Mouse (Mus musculus) lung, postnatal 0 days (tissue): ENCODE results near the gene Dock10. TPM values are rescaled to one million over a fixed set of nuclear protein-coding genes. Genes with fewer than 3 reads are reported as not detected.
A peak's percentile ranks its signal among the peaks of the same experiment; 100 is the strongest.

Experiments
- ATAC-seq: fragments of 200-750 bp; cut with Nextera tagmentation; 2 replicates; pipeline ENCODE4 v1.8.0; 2017; ENCODE audit warnings: moderate library complexity
- DNase-seq: peaks from one replicate; pipeline ENCODE4 v3.0.0-alpha.2; 2016; ENCODE audit warnings: low spot score
- H3K27ac ChIP-seq: fragments of 300-500 bp; sonication (generic); 2 replicates; pipeline ENCODE4 v1.5.1; 2014; ENCODE audit warnings: antibody characterized with exemption, mild to moderate bottlenecking, low read length, mixed read lengths
- H3K27me3 ChIP-seq: fragments of 300-500 bp; sonication (generic); replicated peaks from 2 replicates; pipeline ENCODE4 v1.6.1; 2014; ENCODE audit warnings: low read length, mixed read lengths; ENCODE audit not compliant: insufficient read depth
- H3K36me3 ChIP-seq: fragments of 300-500 bp; sonication (generic); 2 replicates; pipeline ENCODE4 v1.6.1; 2014; ENCODE audit warnings: low read length, mixed read lengths; ENCODE audit not compliant: insufficient read depth
- H3K4me1 ChIP-seq: fragments of 300-500 bp; sonication (generic); 2 replicates; pipeline ENCODE4 v1.6.1; 2014; ENCODE audit warnings: antibody characterized with exemption, low read depth, low read length, mixed read lengths; ENCODE audit not compliant: insufficient read depth
- H3K4me2 ChIP-seq: fragments of 300-500 bp; sonication (generic); replicated peaks from 2 replicates; pipeline ENCODE4 v1.6.1; 2014; ENCODE audit warnings: low read depth, mild to moderate bottlenecking, low read length, moderate library complexity, mixed read lengths
- H3K4me3 ChIP-seq: fragments of 300-500 bp; sonication (generic); 2 replicates; pipeline ENCODE4 v1.5.1; 2014; ENCODE audit warnings: low read depth, low read length
- H3K9ac ChIP-seq: fragments of 300-500 bp; sonication (generic); replicated peaks from 2 replicates; pipeline ENCODE4 v1.6.1; 2014; ENCODE audit warnings: low read depth, mild to moderate bottlenecking
- H3K9me3 ChIP-seq: fragments of 300-500 bp; sonication (generic); 2 replicates; pipeline ENCODE4 v1.6.1; 2016; ENCODE audit warnings: low read length, mixed read lengths
- CTCF ChIP-seq: IDR thresholded peaks from 2 replicates; pipeline ENCODE4 v1.5.1; 2016; ENCODE audit warnings: antibody characterized with exemption, mild to moderate bottlenecking
- EP300 ChIP-seq: IDR thresholded peaks from 2 replicates; pipeline ENCODE4 v1.6.1; 2016; ENCODE audit warnings: antibody characterized with exemption, mild to moderate bottlenecking, control low read depth
- WGBS: fragments of 180-500 bp; shearing (Covaris S2); extraction: QIAGEN DNeasy Blood & Tissue Kit; methylation state at CpG from one replicate; pipeline ENCODE4 v1.1.7; 2014; 5-methylcytosine and 5-hydroxymethylcytosine counted together
- polyA plus RNA-seq: library from polyadenylated mRNA; unstranded; fragments of >200 nt; fragmentation: Nextera tagmentation; extraction: Ambion mirVana; gene quantifications from 2 replicates; pipeline ENCODE4 v1.2.1, GENCODE M21; 2015

Gene Dock10
- polyA plus RNA-seq, 1 experiment from 2014 or later: 6.0 TPM

GRCm38 (mm10) chr1:80655854-80656253 lies 102.5 kb downstream of the Dock10 start:
- no peak for DNase-seq
- no peak overlapping the region for H3K9ac ChIP-seq
- H3K4me2 ChIP-seq: no peak overlapping the region
- H3K36me3 ChIP-seq: no peaks in the 10 kb centered on the region
- TF ChIP-seq EP300 (no peak), CTCF (peak; percentile 23; the same call in 1 of the 2 replicates)
- no peaks in the 10 kb centered on the region for H3K27me3 ChIP-seq
- no peak for ATAC-seq
- H3K4me3 ChIP-seq: no peak overlapping the region
- H3K9me3 ChIP-seq: no peaks in the 10 kb centered on the region
- H3K4me1 ChIP-seq: no peaks in the 10 kb centered on the region
- 43% methylated on average over 1 of the region's 1 CpGs for WGBS
- H3K27ac ChIP-seq: no peak overlapping the region

- 73% methylated on average over 4 of the region's 4 CpGs for WGBS
- no peak overlapping the region for H3K27ac ChIP-seq
- TF ChIP-seq EP300 (no peak), CTCF (no peak)
- H3K27me3 ChIP-seq: no peaks in the 10 kb centered on the region
- H3K9me3 ChIP-seq: no peaks in the 10 kb centered on the region
- no peak for ATAC-seq
- no peak overlapping the region for H3K4me3 ChIP-seq
- DNase-seq: no peak
- no peak overlapping the region for H3K4me2 ChIP-seq
- H3K9ac ChIP-seq: no peak overlapping the region
- H3K36me3 ChIP-seq: no peaks in the 10 kb centered on the region
- no peaks in the 10 kb centered on the region for H3K4me1 ChIP-seq
Measured at GRCm38 (mm10) chr1:80655195-80655594, 103.1 kb downstream of the Dock10 start.

GRCm38 (mm10) chr1:80654177-80654576 lies 104.2 kb downstream of the Dock10 start:
- no peaks in the 10 kb centered on the region for H3K27me3 ChIP-seq
- 69% methylated on average over 1 of the region's 1 CpGs for WGBS
- ATAC-seq (no peak), DNase-seq (no peak)
- no peaks in the 10 kb centered on the region for H3K4me1 ChIP-seq
- H3K9ac ChIP-seq: no peak overlapping the region
- H3K27ac ChIP-seq: no peak overlapping the region
- H3K4me3 ChIP-seq: no peak overlapping the region
- no peak for TF ChIP-seq EP300
- no peaks in the 10 kb centered on the region for H3K9me3 ChIP-seq
- H3K36me3 ChIP-seq: no peaks in the 10 kb centered on the region
- H3K4me2 ChIP-seq: no peak overlapping the region

- Histone ChIP-seq H3K27me3 (no peaks in the 10 kb centered on the region), H3K4me2 (no peak overlapping the region), H3K9me3 (no peaks in the 10 kb centered on the region), H3K36me3 (no peaks in the 10 kb centered on the region), H3K4me3 (no peak overlapping the region), H3K9ac (no peak overlapping the region), H3K27ac (no peak overlapping the region), H3K4me1 (no peaks in the 10 kb centered on the region)
- ATAC-seq (no peak), DNase-seq (no peak)
- TF ChIP-seq CTCF: no peak
- TF ChIP-seq EP300: no peak
Measured at GRCm38 (mm10) chr1:80652803-80653202, 105.5 kb downstream of the Dock10 start.

GRCm38 (mm10) chr1:80652083-80652482 lies 106.2 kb downstream of the Dock10 start:
- no peak for TF ChIP-seq EP300
- TF ChIP-seq CTCF: no peak
- ATAC-seq: no peak
- WGBS: 61% methylated on average over 2 of the region's 2 CpGs

GRCm38 (mm10) chr1:80646602-80647001 lies 111.7 kb downstream of the Dock10 start:
- H3K36me3 ChIP-seq: no peaks in the 10 kb centered on the region
- H3K4me3 ChIP-seq: no peak overlapping the region
- TF ChIP-seq CTCF (no peak), EP300 (no peak)
- 58% methylated on average over 3 of the region's 3 CpGs for WGBS
- ATAC-seq (no peak), DNase-seq (no peak)
- H3K9me3 ChIP-seq: no peaks in the 10 kb centered on the region
- no peak overlapping the region for H3K4me2 ChIP-seq
- H3K27me3 ChIP-seq: no peaks in the 10 kb centered on the region
- H3K9ac ChIP-seq: no peak overlapping the region
- H3K27ac ChIP-seq: no peak overlapping the region
- no peaks in the 10 kb centered on the region for H3K4me1 ChIP-seq

More at GRCm38 (mm10) chr1:80652083-80652482, 106.2 kb downstream of the Dock10 start:
- Histone ChIP-seq H3K9me3 (no peaks in the 10 kb centered on the region), H3K4me1 (no peaks in the 10 kb centered on the region), H3K27ac (no peak overlapping the region), H3K27me3 (no peaks in the 10 kb centered on the region), H3K36me3 (no peaks in the 10 kb centered on the region), H3K4me3 (no peak overlapping the region), H3K9ac (no peak overlapping the region), H3K4me2 (no peak overlapping the region)
- no peak for DNase-seq

GRCm38 (mm10) chr1:80643866-80644451 lies 114.4 kb downstream of the Dock10 start:
- Histone ChIP-seq H3K36me3 (no peaks in the 10 kb centered on the region), H3K9ac (no peak overlapping the region), H3K9me3 (no peaks in the 10 kb centered on the region), H3K27me3 (no peaks in the 10 kb centered on the region), H3K27ac (no peak overlapping the region), H3K4me3 (no peak overlapping the region), H3K4me2 (no peak overlapping the region), H3K4me1 (no peaks in the 10 kb centered on the region)
- no peak for TF ChIP-seq EP300
- no peak for TF ChIP-seq CTCF
- DNase-seq (no peak), ATAC-seq (no peak)
- 81% methylated on average over 4 of the region's 4 CpGs for WGBS
